Mouse (Mus musculus) limb, embryonic 14.5 days (tissue): ENCODE results near the gene Etv3. TPM values are rescaled to one million over a fixed set of nuclear protein-coding genes. Genes with fewer than 3 reads are reported as not detected.
"Not testable (repeated sequence)": the region's sequence is repeated elsewhere in the genome, so short reads cannot be mapped to it uniquely, and the experiment has no call there.

Experiments used
- ATAC-seq: fragments of 200-750 bp; cut with Nextera tagmentation; 2 replicates; pipeline ENCODE4 v1.8.0; 2017; ENCODE audit warnings: low read depth, moderate number of reproducible peaks, moderate TSS enrichment; ENCODE audit not compliant: low FRiP score
- DNase-seq: peaks from one replicate; pipeline ENCODE4 v3.0.0-alpha.2; 2015; ENCODE audit warnings: low spot score
- H3K27ac ChIP-seq: fragments of 300-500 bp; sonication (generic); replicated peaks from 2 replicates; pipeline ENCODE4 v1.5.1; 2014; ENCODE audit warnings: low read depth, mild to moderate bottlenecking, low read length, moderate library complexity, mixed read lengths
- H3K27me3 ChIP-seq: fragments of 300-500 bp; sonication (generic); 2 replicates; pipeline ENCODE4 v1.6.1; 2014; ENCODE audit warnings: low read length, mixed read lengths; ENCODE audit not compliant: control insufficient read depth, insufficient read depth
- H3K36me3 ChIP-seq: fragments of 300-500 bp; sonication (generic); 2 replicates; pipeline ENCODE4 v1.6.1; 2014; ENCODE audit warnings: mild to moderate bottlenecking, low read length, moderate library complexity, mixed read lengths; ENCODE audit not compliant: control insufficient read depth, insufficient read depth
- H3K4me1 ChIP-seq: fragments of 300-500 bp; sonication (generic); 2 replicates; pipeline ENCODE4 v1.6.1; 2014; ENCODE audit warnings: antibody characterized with exemption, low read length, mixed read lengths; ENCODE audit not compliant: control insufficient read depth, insufficient read depth
- H3K4me2 ChIP-seq: fragments of 300-500 bp; sonication (generic); replicated peaks from 2 replicates; pipeline ENCODE4 v1.6.1; 2014; ENCODE audit warnings: low read depth, mild to moderate bottlenecking, low read length, moderate library complexity; ENCODE audit not compliant: severe bottlenecking
- H3K4me3 ChIP-seq: fragments of 300-500 bp; sonication (generic); replicated peaks from 2 replicates; pipeline ENCODE4 v1.5.1; 2014; ENCODE audit warnings: low read length
- H3K9ac ChIP-seq: fragments of 300-500 bp; sonication (generic); 2 replicates; pipeline ENCODE4 v1.6.1; 2014; ENCODE audit warnings: mild to moderate bottlenecking, low read depth, low read length, moderate library complexity; ENCODE audit not compliant: severe bottlenecking
- H3K9me3 ChIP-seq: fragments of 300-500 bp; sonication (generic); 2 replicates; pipeline ENCODE4 v1.6.1; 2016; ENCODE audit warnings: low read length; ENCODE audit not compliant: control insufficient read depth
- POLR2A ChIP-seq: fragments of 200-500 bp; IDR thresholded peaks from 2 replicates; pipeline ENCODE4 v1.8.0; 2012; ENCODE audit warnings: inconsistent platforms, mild to moderate bottlenecking, moderate library complexity, borderline replicate concordance; ENCODE audit not compliant: insufficient read depth, insufficient read length; ENCODE audit errors: extremely low read depth
- WGBS: fragments of 180-500 bp; shearing (Covaris S2); extraction: QIAGEN DNeasy Blood & Tissue Kit; methylation state at CpG from one replicate; pipeline ENCODE4 v1.1.7; 2014; 5-methylcytosine and 5-hydroxymethylcytosine counted together
- polyA plus RNA-seq, 2 experiments: library from polyadenylated mRNA; depleted of rRNA in 1 of 2; stranded (reverse) in 1 of 2; unstranded in 1 of 2; fragments of >200 nt; fragmentation: Nextera tagmentation in 1 of 2; extraction: Ambion mirVana in 1 of 2; gene quantifications; 2 replicates each; pipeline versions ENCODE4 v1.2.1 to v1.2.3; 2012 to 2014

The Etv3 gene
- polyA plus RNA-seq, 2 experiments, result 17.1 to 18.7 TPM

GRCm38 (mm10) chr3:87549908-87550307, 24.7 kb downstream of the Etv3 start:
- H3K9me3 ChIP-seq, result no peaks in the 10 kb centered on the region
- WGBS, result 24% methylated on average over 14 of the region's 14 CpGs
- no peak overlapping the region for H3K27ac ChIP-seq
- no peak overlapping the region for H3K4me3 ChIP-seq
- no peak overlapping the region for H3K9ac ChIP-seq
- ATAC-seq, result no peak
- no peaks in the 10 kb centered on the region for H3K36me3 ChIP-seq
- no peak for TF ChIP-seq POLR2A
- no peaks in the 10 kb centered on the region for H3K27me3 ChIP-seq
- DNase-seq, result no peak
- H3K4me2 ChIP-seq, result no peak overlapping the region
- no peaks in the 10 kb centered on the region for H3K4me1 ChIP-seq

- WGBS, result 88% methylated on average over 4 of the region's 4 CpGs
- ATAC-seq, result no peak
These were observed 27.1 kb downstream of the Etv3 start for GRCm38 (mm10) chr3:87552327-87552726.

GRCm38 (mm10) chr3:87553196-87553935, 28.2 kb downstream of the Etv3 start:
- TF ChIP-seq POLR2A, result no peak
- DNase-seq (no peak), ATAC-seq (no peak)
- H3K4me3 ChIP-seq, result no peak overlapping the region
- WGBS, result 54% methylated on average over 11 of the region's 11 CpGs
- no peaks in the 10 kb centered on the region for H3K36me3 ChIP-seq
- H3K4me1 ChIP-seq, result no peaks in the 10 kb centered on the region
- H3K9me3 ChIP-seq, result no peaks in the 10 kb centered on the region
- no peak overlapping the region for H3K4me2 ChIP-seq
- no peaks in the 10 kb centered on the region for H3K27me3 ChIP-seq
- no peak overlapping the region for H3K27ac ChIP-seq
- no peak overlapping the region for H3K9ac ChIP-seq

More at GRCm38 (mm10) chr3:87552327-87552726, 27.1 kb downstream of the Etv3 start:
- TF ChIP-seq POLR2A, result no peak
- Histone ChIP-seq H3K4me2 (no peak overlapping the region), H3K4me3 (no peak overlapping the region), H3K9ac (no peak overlapping the region), H3K36me3 (no peaks in the 10 kb centered on the region), H3K27me3 (no peaks in the 10 kb centered on the region), H3K27ac (no peak overlapping the region), H3K9me3 (no peaks in the 10 kb centered on the region), H3K4me1 (no peaks in the 10 kb centered on the region)
- no peak for DNase-seq

GRCm38 (mm10) chr3:87554859-87555258, 29.7 kb downstream of the Etv3 start:
- not testable (repeated sequence) for H3K4me3 ChIP-seq, ATAC-seq, DNase-seq, H3K9me3 ChIP-seq, H3K4me2 ChIP-seq, H3K9ac ChIP-seq, H3K36me3 ChIP-seq, H3K27ac ChIP-seq, H3K4me1 ChIP-seq, H3K27me3 ChIP-seq
- 84% methylated on average over 12 of the region's 13 CpGs for WGBS

GRCm38 (mm10) chr3:87556109-87556531, 30.9 kb downstream of the Etv3 start:
- Histone ChIP-seq H3K4me1 (no peaks in the 10 kb centered on the region), H3K36me3 (no peaks in the 10 kb centered on the region), H3K9ac (no peak overlapping the region), H3K27ac (no peak overlapping the region), H3K4me2 (no peak overlapping the region), H3K9me3 (no peaks in the 10 kb centered on the region), H3K4me3 (no peak overlapping the region), H3K27me3 (no peaks in the 10 kb centered on the region)
- no peak for TF ChIP-seq POLR2A
- WGBS, result 69% methylated on average over 3 of the region's 3 CpGs
- DNase-seq, result no peak
- no peak for ATAC-seq
